7 mouse cellular contexts compared by ENCODE assay signal in genomic region chr12:3308541-3309241, GRCm38 (mm10). TPM values are rescaled to one million over a fixed set of nuclear protein-coding genes. Genes with fewer than 3 reads are reported as not detected.
DNase-seq lines count a peak whose midpoint lies in the region; ATAC-seq and TF ChIP-seq lines count a peak whose summit lies in the region.

No protein-coding gene starts in this region.

- no peaks in the 10 kb centered on the region for H3K9me3 ChIP-seq in forebrain, postnatal 0 days (ENCODE audit: low read length)
- 0 out of 2 replicates have a peak, but pooled peaks cover 8% of the 10 kb centered on the region for H3K9me3 ChIP-seq in midbrain, embryonic 12.5 days

- DNase-seq in right cerebral cortex, adult 2 months (ENCODE audit: low spot score in 2 of 2) = peak; percentile 11 to 24
- no peak for DNase-seq in right cerebral cortex, postnatal 36 days (ENCODE audit: low spot score in 2 of 2)
- peak; percentile 47 for DNase-seq in forebrain, postnatal 0 days
- DNase-seq in layer of hippocampus, postnatal 14 days (ENCODE audit: low spot score in 2 of 2) = peak; percentile 26 to 39
- peak; percentile 20 for DNase-seq in thymus, postnatal 25 days

- H3K9ac ChIP-seq in forebrain, postnatal 0 days = peak overlapping the region; percentile 86
- peak overlapping the region; percentile 91 for H3K9ac ChIP-seq in midbrain, embryonic 12.5 days (replicated peaks)

- peak overlapping the region; percentile 86 for H3K4me3 ChIP-seq in brown adipose tissue, adult 24 weeks (ENCODE audit: insufficient read depth, low read depth, low read length)
- H3K4me3 ChIP-seq in forebrain, postnatal 0 days (ENCODE audit: low read depth, low read length) = peak overlapping the region; percentile 86
- peak overlapping the region; percentile 88 for H3K4me3 ChIP-seq in midbrain, embryonic 12.5 days

- H3K4me1 ChIP-seq in brown adipose tissue, adult 24 weeks (ENCODE audit: control insufficient read depth, insufficient read depth, insufficient read length, low read length) = peaks cover 6% of the 10 kb centered on the region
- H3K4me1 ChIP-seq in forebrain, postnatal 0 days (ENCODE audit: insufficient read depth) = peaks cover 24% of the 10 kb centered on the region
- H3K4me1 ChIP-seq in midbrain, embryonic 12.5 days = peaks cover 11% of the 10 kb centered on the region

- no peaks in the 10 kb centered on the region for H3K27me3 ChIP-seq in forebrain, postnatal 0 days (ENCODE audit: insufficient read depth, low read length)
- no peaks in the 10 kb centered on the region for H3K27me3 ChIP-seq in midbrain, embryonic 12.5 days

- no peaks in the 10 kb centered on the region for H3K36me3 ChIP-seq in forebrain, postnatal 0 days (ENCODE audit: insufficient read depth)
- H3K36me3 ChIP-seq in midbrain, embryonic 12.5 days = 0 out of 2 replicates have a peak, but pooled peaks cover 5% of the 10 kb centered on the region

- WGBS in forebrain, postnatal 0 days = 2% methylated on average over 19 of the region's 19 CpGs
- 6% methylated on average over 19 of the region's 19 CpGs for WGBS in midbrain, embryonic 12.5 days

- H3K4me2 ChIP-seq in forebrain, postnatal 0 days (ENCODE audit: low read depth) = peak overlapping the region; percentile 78
- H3K4me2 ChIP-seq in midbrain, embryonic 12.5 days (replicated peaks) = peak overlapping the region; percentile 57

- no peak for ATAC-seq in forebrain, postnatal 0 days
- ATAC-seq in midbrain, embryonic 12.5 days (ENCODE audit: low FRiP score, low read depth) = peak; percentile 0; the same call in 1 of the 2 replicates

- H3K27ac ChIP-seq in brown adipose tissue, adult 24 weeks (replicated peaks; ENCODE audit: low read depth, low read length) = peak overlapping the region; percentile 96
- H3K27ac ChIP-seq in forebrain, postnatal 0 days (ENCODE audit: low read depth, low read length) = peak overlapping the region; percentile 96
- peak overlapping the region; percentile 97 for H3K27ac ChIP-seq in midbrain, embryonic 12.5 days (replicated peaks)

- TF ChIP-seq CTCF in forebrain, postnatal 0 days (IDR thresholded peaks at IDR 0.05; ENCODE audit: low read depth) = no peak

RNA-seq across cellular contexts. Expression of gene Rab10, which starts 1.1 kb away (rescaled TPM):
- 102 and 108 TPM in 2 replicates for polyA plus RNA-seq in brown adipose tissue, adult 24 weeks (2012; ENCODE audit: insufficient read depth, insufficient read length, missing spikeins)
- 204 and 237 TPM in 2 replicates for total RNA-seq in forebrain, postnatal 0 days (2014; rRNA removed)
- 130 and 151 TPM in 2 replicates for polyA plus RNA-seq in forebrain, postnatal 0 days (2015; fragmentation: Nextera tagmentation; extraction: Ambion mirVana)
- total RNA-seq in layer of hippocampus, postnatal 14 days (2021) = 100 to 1,000 TPM; 199 to 202 TPM
- polyA plus RNA-seq in midbrain, embryonic 12.5 days (2016; fragmentation: Nextera tagmentation; extraction: Ambion mirVana) = 140 and 155 TPM in 2 replicates

RNA-seq across cellular contexts. Expression of gene Kif3c, which starts 56.2 kb away (rescaled TPM):
- 2.2 and 2.4 TPM in 2 replicates for polyA plus RNA-seq in brown adipose tissue, adult 24 weeks (2012; ENCODE audit: insufficient read depth, insufficient read length, missing spikeins)
- total RNA-seq in forebrain, postnatal 0 days (2014; rRNA removed) = 154 and 160 TPM in 2 replicates
- polyA plus RNA-seq in forebrain, postnatal 0 days (2015; fragmentation: Nextera tagmentation; extraction: Ambion mirVana) = 71.5 and 84.5 TPM in 2 replicates
- total RNA-seq in layer of hippocampus, postnatal 14 days (2021) = 100 to 1,000 TPM; 189 to 193 TPM
- polyA plus RNA-seq in midbrain, embryonic 12.5 days (2016; fragmentation: Nextera tagmentation; extraction: Ambion mirVana) = 58.2 TPM in 2 replicates

Comparison
In these comparisons a context has a peak if more than half of its experiments do, and no peak if none do; other contexts are left out.
1. DNase-seq: peak in right cerebral cortex, adult 2 months (2 of 2), forebrain, postnatal 0 days (single experiment), layer of hippocampus, postnatal 14 days (2 of 2) and thymus, postnatal 25 days (single experiment); none in right cerebral cortex, postnatal 36 days (0 of 2).
2. RNA of gene Kif3c, which starts 56.2 kb away (polyA plus RNA-seq): 71.5 to 84.5 TPM in forebrain, postnatal 0 days and 58.2 TPM in midbrain, embryonic 12.5 days; 2.2 to 2.4 TPM in brown adipose tissue, adult 24 weeks; every median in the first group is over 10 times any median in the second.
3. Peak in every context shown above with its lines, with median percentiles within 50 percentile points of each other: H3K27ac ChIP-seq and H3K4me3 ChIP-seq.